Mouse (Mus musculus): Measurements from ENCODE around the gene Xpo5. TPM values are rescaled to one million over a fixed set of nuclear protein-coding genes. Genes with fewer than 3 reads are reported as not detected.

Gene Xpo5
- total and polyA plus RNA-seq, 2 experiments from 2014 or later = 23.8 to 54.5 TPM

DNA sequence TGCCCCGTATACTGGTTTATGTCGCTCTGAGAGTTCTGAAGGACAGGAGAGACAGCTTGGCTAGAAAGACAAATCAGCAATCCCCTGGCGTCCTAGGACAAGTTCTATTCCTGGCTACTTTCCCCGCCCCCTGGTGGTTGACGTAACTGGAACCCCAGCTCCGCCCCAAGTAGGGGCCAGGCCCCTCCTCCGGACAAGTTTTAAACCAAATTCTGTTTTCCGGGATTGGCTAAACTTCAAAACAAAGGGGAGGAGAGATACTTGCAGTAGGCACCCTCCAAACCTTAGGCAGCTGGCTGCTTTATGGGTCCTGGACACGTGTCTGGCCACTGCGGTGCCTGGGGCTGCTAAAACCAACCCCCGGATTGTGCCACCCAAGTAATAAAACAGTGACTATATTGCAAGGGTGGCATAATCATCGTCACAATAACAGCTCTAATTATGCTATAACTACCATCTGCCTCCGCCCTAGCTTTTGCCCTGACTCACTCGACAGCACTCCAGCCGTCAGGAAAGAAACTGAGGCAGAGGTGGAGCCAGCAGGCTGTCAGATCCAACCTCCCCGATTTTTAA, 42.4 kb upstream of the Xpo5 start:
- DNase-seq (ENCODE audit: low spot score) = peak; percentile 89

GRCm38 (mm10) chr17:46160686-46161085, 41.9 kb upstream of the Xpo5 start, which contains the start of gene Gtpbp2:
Gene Gtpbp2 (plus strand): TSS chr17:46161032.
- under 1% methylated on average over 23 of the region's 23 CpGs for WGBS
- ATAC-seq = peak; percentile 97
- H3K27me3 ChIP-seq (ENCODE audit: insufficient read depth, low read length) = no peaks in the 10 kb centered on the region

More for the DNA sequence above, 42.4 kb upstream of the Xpo5 start:
- H3K27ac ChIP-seq = peak overlapping the region; percentile 70
- H3K9me3 ChIP-seq (ENCODE audit: low read length) = no peaks in the 10 kb centered on the region
- peak overlapping the region; percentile 64 for H3K4me2 ChIP-seq (ENCODE audit: low read depth, low read length)
- no peaks in the 10 kb centered on the region for H3K27me3 ChIP-seq (ENCODE audit: insufficient read depth, low read length)
- peaks cover 3% of the 10 kb centered on the region; the same call in 1 of the 2 replicates for H3K4me1 ChIP-seq (ENCODE audit: insufficient read depth, low read length)
- peak overlapping the region; percentile 80 for H3K9ac ChIP-seq (replicated peaks; ENCODE audit: low read length)
- peak overlapping the region; percentile 89 for H3K4me3 ChIP-seq (ENCODE audit: low read length)
- ATAC-seq = peak; percentile 37
- WGBS = under 1% methylated on average over 16 of the region's 16 CpGs
- H3K36me3 ChIP-seq (ENCODE audit: insufficient read depth, low read length) = peaks cover 12% of the 10 kb centered on the region
- TF ChIP-seq CTCF (IDR thresholded peaks at IDR 0.05; ENCODE audit: low read depth) = peak; percentile 57; the same call in 1 of the 2 replicates

GRCm38 (mm10) chr17:46161179-46161578, 41.4 kb upstream of the Xpo5 start:
- Histone ChIP-seq H3K4me3 (ENCODE audit: low read length) (peak overlapping the region; percentile 89), H3K27ac (peak overlapping the region; percentile 80), H3K27me3 (ENCODE audit: insufficient read depth, low read length) (no peaks in the 10 kb centered on the region), H3K4me2 (ENCODE audit: low read depth, low read length) (peak overlapping the region; percentile 64), H3K9ac (replicated peaks; ENCODE audit: low read length) (peak overlapping the region; percentile 80), H3K4me1 (ENCODE audit: insufficient read depth, low read length) (peaks cover 3% of the 10 kb centered on the region; the same call in 1 of the 2 replicates), H3K9me3 (ENCODE audit: low read length) (no peaks in the 10 kb centered on the region), H3K36me3 (ENCODE audit: insufficient read depth, low read length) (peaks cover 20% of the 10 kb centered on the region)
- TF ChIP-seq CTCF (IDR thresholded peaks at IDR 0.05; ENCODE audit: low read depth) = no peak
- WGBS = under 1% methylated on average over 19 of the region's 19 CpGs
- DNase-seq (ENCODE audit: low spot score) (peak; percentile 64), ATAC-seq (peak; percentile 52)

More at GRCm38 (mm10) chr17:46160686-46161085, 41.9 kb upstream of the Xpo5 start, which contains the start of gene Gtpbp2:
- H3K27ac ChIP-seq = peak within 1 kb of the TSS; percentile 80
- DNase-seq (ENCODE audit: low spot score) = peak; percentile 100
- peaks cover 17% of the 10 kb centered on the region for H3K36me3 ChIP-seq (ENCODE audit: insufficient read depth, low read length)
- peak within 1 kb of the TSS; percentile 89 for H3K4me3 ChIP-seq (ENCODE audit: low read length)
- no peak for TF ChIP-seq CTCF (IDR thresholded peaks at IDR 0.05; ENCODE audit: low read depth)
- H3K4me2 ChIP-seq (ENCODE audit: low read depth, low read length) = peak within 1 kb of the TSS; percentile 64
- no peaks in the 10 kb centered on the region for H3K9me3 ChIP-seq (ENCODE audit: low read length)
- peak within 1 kb of the TSS; percentile 80 for H3K9ac ChIP-seq (replicated peaks; ENCODE audit: low read length)
- peaks cover 3% of the 10 kb centered on the region; the same call in 1 of the 2 replicates for H3K4me1 ChIP-seq (ENCODE audit: insufficient read depth, low read length)

- Histone ChIP-seq H3K9ac (replicated peaks; ENCODE audit: low read length) (peak overlapping the region; percentile 80), H3K36me3 (ENCODE audit: insufficient read depth, low read length) (peaks cover 25% of the 10 kb centered on the region), H3K27ac (peak overlapping the region; percentile 80), H3K4me1 (ENCODE audit: insufficient read depth, low read length) (peaks cover 3% of the 10 kb centered on the region; the same call in 1 of the 2 replicates), H3K4me2 (ENCODE audit: low read depth, low read length) (peak overlapping the region; percentile 64), H3K9me3 (ENCODE audit: low read length) (no peaks in the 10 kb centered on the region), H3K4me3 (ENCODE audit: low read length) (peak overlapping the region; percentile 89), H3K27me3 (ENCODE audit: insufficient read depth, low read length) (no peaks in the 10 kb centered on the region)
- no peak for ATAC-seq
- DNase-seq (ENCODE audit: low spot score) = no peak
- TF ChIP-seq CTCF (IDR thresholded peaks at IDR 0.05; ENCODE audit: low read depth) = no peak
- WGBS = 43% methylated on average over 9 of the region's 9 CpGs
These were observed 40.9 kb upstream of the Xpo5 start for GRCm38 (mm10) chr17:46161710-46162109.

- Histone ChIP-seq H3K27me3 (ENCODE audit: insufficient read depth, low read length) (no peaks in the 10 kb centered on the region), H3K9me3 (ENCODE audit: low read length) (no peaks in the 10 kb centered on the region), H3K36me3 (ENCODE audit: insufficient read depth, low read length) (peaks cover 29% of the 10 kb centered on the region), H3K4me1 (ENCODE audit: insufficient read depth, low read length) (peaks cover 3% of the 10 kb centered on the region; the same call in 1 of the 2 replicates), H3K27ac (no peak overlapping the region), H3K4me3 (ENCODE audit: low read length) (no peak overlapping the region), H3K9ac (replicated peaks; ENCODE audit: low read length) (no peak overlapping the region), H3K4me2 (ENCODE audit: low read depth, low read length) (0 out of 2 replicates have a peak overlapping the region, but pooled peaks have one; percentile 13)
- no peak for TF ChIP-seq CTCF (IDR thresholded peaks at IDR 0.05; ENCODE audit: low read depth)
- no peak for DNase-seq (ENCODE audit: low spot score)
- 93% methylated on average over 7 of the region's 7 CpGs for WGBS
- no peak for ATAC-seq
These were observed 40.0 kb upstream of the Xpo5 start for GRCm38 (mm10) chr17:46162551-46162950.

GRCm38 (mm10) chr17:46162951-46163421, 39.6 kb upstream of the Xpo5 start:
- Histone ChIP-seq H3K36me3 (ENCODE audit: insufficient read depth, low read length) (peaks cover 33% of the 10 kb centered on the region), H3K9me3 (ENCODE audit: low read length) (no peaks in the 10 kb centered on the region), H3K4me3 (ENCODE audit: low read length) (no peak overlapping the region), H3K4me2 (ENCODE audit: low read depth, low read length) (peak overlapping the region; percentile 13), H3K27me3 (ENCODE audit: insufficient read depth, low read length) (no peaks in the 10 kb centered on the region), H3K27ac (no peak overlapping the region), H3K4me1 (ENCODE audit: insufficient read depth, low read length) (peaks cover 3% of the 10 kb centered on the region; the same call in 1 of the 2 replicates), H3K9ac (replicated peaks; ENCODE audit: low read length) (no peak overlapping the region)
- peak; percentile 20 for DNase-seq (ENCODE audit: low spot score)
- no peak for ATAC-seq
- TF ChIP-seq CTCF (IDR thresholded peaks at IDR 0.05; ENCODE audit: low read depth) = no peak
- WGBS = 57% methylated on average over 9 of the region's 9 CpGs

DNA sequence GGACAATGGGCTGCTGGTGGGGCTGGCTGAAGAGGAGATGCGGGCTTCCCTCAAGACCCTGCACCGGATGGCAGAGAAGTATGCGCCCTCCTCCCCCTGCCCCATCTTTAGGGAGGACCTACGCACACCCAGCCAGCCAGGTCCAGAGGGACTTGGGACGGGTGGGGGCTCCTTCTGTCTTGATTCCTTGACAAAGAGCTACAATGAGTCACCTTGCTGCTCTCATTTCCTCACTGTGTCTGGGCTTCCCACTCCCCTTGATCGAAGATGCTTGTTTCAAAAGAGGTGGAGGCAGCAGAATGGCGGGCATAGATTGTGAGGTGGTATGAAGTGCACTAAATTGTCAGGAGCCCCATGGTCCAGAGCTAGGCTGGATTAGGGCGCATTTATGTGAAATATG, 38.3 kb upstream of the Xpo5 start:
- H3K27ac ChIP-seq = no peak overlapping the region
- DNase-seq (ENCODE audit: low spot score) = no peak

More for the DNA sequence above, 38.3 kb upstream of the Xpo5 start:
- no peaks in the 10 kb centered on the region for H3K9me3 ChIP-seq (ENCODE audit: low read length)
- no peak for TF ChIP-seq CTCF (IDR thresholded peaks at IDR 0.05; ENCODE audit: low read depth)
- peaks cover 3% of the 10 kb centered on the region; the same call in 1 of the 2 replicates for H3K4me1 ChIP-seq (ENCODE audit: insufficient read depth, low read length)
- no peak overlapping the region for H3K4me3 ChIP-seq (ENCODE audit: low read length)
- 97% methylated on average over 8 of the region's 8 CpGs for WGBS
- no peaks in the 10 kb centered on the region for H3K27me3 ChIP-seq (ENCODE audit: insufficient read depth, low read length)
- no peak overlapping the region for H3K4me2 ChIP-seq (ENCODE audit: low read depth, low read length)
- peaks cover 43% of the 10 kb centered on the region for H3K36me3 ChIP-seq (ENCODE audit: insufficient read depth, low read length)
- H3K9ac ChIP-seq (replicated peaks; ENCODE audit: low read length) = no peak overlapping the region
- ATAC-seq = no peak

All from hindbrain, postnatal 0 days (tissue).